Mouse (Mus musculus) spleen, adult 2 months (tissue): ENCODE data around the gene Cpt1c. TPM values are rescaled to one million over a fixed set of nuclear protein-coding genes. Genes with fewer than 3 reads are reported as not detected.
A peak's percentile ranks its signal among the peaks of the same experiment; 100 is the strongest.

Experiments used
- DNase-seq, 2 experiments: peaks; one replicate each; pipeline versions ENCODE4 v3.0.0 to v3.0.0-alpha.2; 2012 to 2021; ENCODE audit warnings: low spot score in 2 of 2, low read depth in 1 of 2
- H3K27ac ChIP-seq: fragments of 200-500 bp; 2 replicates; pipeline ENCODE4 v1.5.1; 2012; ENCODE audit warnings: low read length, inconsistent platforms; ENCODE audit not compliant: insufficient read depth
- H3K27me3 ChIP-seq: fragments of 200-500 bp; 2 replicates; pipeline ENCODE4 v1.6.1; 2012; ENCODE audit warnings: mild to moderate bottlenecking, moderate library complexity, low read length, inconsistent platforms; ENCODE audit not compliant: control insufficient read depth, insufficient read depth
- H3K36me3 ChIP-seq: fragments of 200-500 bp; 2 replicates; pipeline ENCODE4 v1.6.1; 2012; ENCODE audit warnings: mild to moderate bottlenecking, low read length, inconsistent platforms; ENCODE audit not compliant: control insufficient read depth, insufficient read depth
- H3K4me1 ChIP-seq: fragments of 200-500 bp; 2 replicates; pipeline ENCODE4 v1.6.1; 2011; ENCODE audit warnings: inconsistent platforms; ENCODE audit not compliant: control insufficient read depth, insufficient read depth, insufficient read length
- H3K4me3 ChIP-seq: fragments of 200-500 bp; 2 replicates; pipeline ENCODE4 v1.5.1; 2011; ENCODE audit warnings: mild to moderate bottlenecking, inconsistent platforms; ENCODE audit not compliant: insufficient read depth, insufficient read length; ENCODE audit errors: extremely low read depth
- CTCF ChIP-seq: fragments of 200-500 bp; IDR thresholded peaks from 2 replicates; pipeline ENCODE4 v1.5.1; 2011; ENCODE audit warnings: mild to moderate bottlenecking, inconsistent platforms; ENCODE audit not compliant: insufficient read depth, insufficient read length, insufficient replicate concordance; ENCODE audit errors: extremely low read depth
- POLR2A ChIP-seq: fragments of 200-500 bp; IDR thresholded peaks from 2 replicates; pipeline ENCODE4 v1.6.1; 2011; ENCODE audit warnings: low read depth, low read length, inconsistent platforms
- WGBS: fragments of 180-500 bp; shearing (Covaris S2); methylation state at CpG from one replicate; pipeline ENCODE4 v1.1.7; 2018; 5-methylcytosine and 5-hydroxymethylcytosine counted together
- polyA plus RNA-seq: library from polyadenylated mRNA; depleted of rRNA; stranded (reverse); fragments of >200 nt; gene quantifications from 2 replicates; pipeline ENCODE4 v1.2.3, GENCODE M21; 2012

Gene Cpt1c
- polyA plus RNA-seq, 1 experiment, result 6.1 TPM

GRCm38 (mm10) chr7:44964990-44965389 lies 9.7 kb downstream of the Cpt1c start:
- H3K27ac ChIP-seq, result no peak overlapping the region
- H3K4me3 ChIP-seq, result no peak overlapping the region
- no peak for DNase-seq
- H3K27me3 ChIP-seq, result no peaks in the 10 kb centered on the region
- H3K36me3 ChIP-seq, result no peaks in the 10 kb centered on the region
- no peak for TF ChIP-seq POLR2A
- TF ChIP-seq CTCF, result no peak
- peaks cover 5% of the 10 kb centered on the region; the same call in 1 of the 2 replicates for H3K4me1 ChIP-seq
- WGBS, result 94% methylated on average over 13 of the region's 13 CpGs

DNA sequence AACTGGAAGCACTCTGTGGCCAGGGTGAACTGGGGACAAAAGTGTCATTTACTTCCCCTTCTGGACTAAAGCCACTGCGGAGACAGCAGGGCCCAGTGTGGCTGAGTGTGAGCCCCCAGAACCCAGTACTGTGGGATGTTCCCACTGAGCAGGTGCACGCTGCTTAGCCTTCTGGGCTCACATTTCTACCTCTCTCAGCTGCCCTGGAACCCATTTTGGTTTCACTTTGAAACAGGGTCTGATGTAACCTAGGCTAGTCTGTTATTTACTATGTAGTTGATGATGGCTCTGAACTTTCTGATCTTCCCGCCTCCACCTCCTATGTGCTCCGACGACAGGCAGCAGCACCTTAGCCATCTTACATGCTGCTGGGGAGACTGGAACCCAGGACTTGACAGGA lies 11.8 kb downstream of the Cpt1c start:
- 63% methylated on average over 5 of the region's 5 CpGs for WGBS
- no peak overlapping the region for H3K4me3 ChIP-seq
- TF ChIP-seq CTCF (no peak), POLR2A (no peak)
- no peaks in the 10 kb centered on the region for H3K27me3 ChIP-seq
- H3K27ac ChIP-seq, result no peak overlapping the region
- no peak for DNase-seq
- peaks cover 8% of the 10 kb centered on the region; the same call in 1 of the 2 replicates for H3K4me1 ChIP-seq
- no peaks in the 10 kb centered on the region for H3K36me3 ChIP-seq

DNA sequence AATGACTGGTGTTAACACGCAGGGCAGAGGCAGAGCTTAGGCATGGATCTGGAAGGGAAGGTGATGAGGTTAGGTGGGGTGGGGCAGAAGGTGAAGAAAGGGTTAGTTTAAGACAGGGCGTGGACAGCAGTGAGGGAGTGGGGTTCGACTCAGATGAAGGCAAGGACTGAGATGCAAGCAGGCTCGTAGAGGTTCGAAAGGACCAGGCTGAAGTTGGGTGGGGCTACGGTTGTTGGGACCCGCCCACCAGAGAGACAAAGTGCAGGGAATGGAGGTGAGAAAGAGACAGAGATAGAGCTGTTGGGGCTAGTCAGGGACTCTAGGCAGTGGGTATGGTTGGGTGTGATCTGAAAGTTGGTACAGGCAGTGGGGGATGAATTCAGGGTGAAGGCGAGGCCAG lies 12.3 kb downstream of the Cpt1c start:
- no peaks in the 10 kb centered on the region for H3K36me3 ChIP-seq
- H3K4me3 ChIP-seq, result no peak overlapping the region
- no peak overlapping the region for H3K27ac ChIP-seq
- WGBS, result 77% methylated on average over 8 of the region's 8 CpGs
- H3K4me1 ChIP-seq, result peaks cover 8% of the 10 kb centered on the region; the same call in 1 of the 2 replicates
- TF ChIP-seq CTCF (no peak), POLR2A (no peak)
- no peak for DNase-seq
- no peaks in the 10 kb centered on the region for H3K27me3 ChIP-seq

GRCm38 (mm10) chr7:44960512-44960910 lies 14.1 kb downstream of the Cpt1c start:
- H3K27me3 ChIP-seq, result no peaks in the 10 kb centered on the region

DNA sequence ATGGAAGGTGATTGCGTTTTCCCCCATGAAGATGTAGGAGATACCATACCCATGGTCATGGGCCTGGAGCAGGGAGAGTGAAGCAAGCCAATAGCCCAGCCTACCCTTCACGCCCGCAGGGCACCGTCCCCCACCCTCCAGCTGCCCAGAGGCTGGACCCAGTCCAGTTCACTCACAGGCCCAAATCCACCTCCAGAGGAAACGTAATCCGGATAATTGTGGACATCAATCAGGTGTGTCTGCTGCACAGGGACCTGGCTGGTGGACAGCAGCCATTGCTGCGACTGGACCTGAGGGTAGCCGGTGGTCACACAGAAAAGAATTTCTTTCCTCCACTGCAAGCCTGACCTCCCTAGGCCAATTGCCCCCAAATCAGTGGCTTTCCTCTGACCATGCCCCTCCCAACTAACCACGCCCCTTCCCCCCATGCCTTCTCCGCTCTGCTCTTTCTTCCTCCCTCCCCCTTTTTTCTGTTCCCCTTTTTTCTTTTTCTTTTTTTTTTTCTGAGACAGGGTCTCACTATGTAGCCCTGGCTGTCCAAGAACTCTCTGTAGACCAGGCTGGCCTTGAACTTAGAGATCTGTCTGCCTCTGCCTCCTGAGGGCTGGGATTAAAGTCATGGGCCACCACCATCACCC lies 14.7 kb downstream of the Cpt1c start:
- 68% methylated on average over 10 of the region's 10 CpGs for WGBS
- DNase-seq, result peak in 1 of 2 experiments; percentile 69
- H3K27me3 ChIP-seq, result no peaks in the 10 kb centered on the region

More at GRCm38 (mm10) chr7:44960512-44960910, 14.1 kb downstream of the Cpt1c start:
- no peak for DNase-seq
- Histone ChIP-seq H3K27ac (no peak overlapping the region), H3K36me3 (no peaks in the 10 kb centered on the region), H3K4me3 (no peak overlapping the region), H3K4me1 (peaks cover 8% of the 10 kb centered on the region; the same call in 1 of the 2 replicates)
- 87% methylated on average over 13 of the region's 13 CpGs for WGBS
- no peak for TF ChIP-seq CTCF
- no peak for TF ChIP-seq POLR2A

GRCm38 (mm10) chr7:44959281-44959680 lies 15.4 kb downstream of the Cpt1c start:
- Histone ChIP-seq H3K36me3 (no peaks in the 10 kb centered on the region), H3K27ac (no peak overlapping the region), H3K27me3 (no peaks in the 10 kb centered on the region; the same call in 1 of the 2 replicates), H3K4me3 (no peak overlapping the region), H3K4me1 (peaks cover 8% of the 10 kb centered on the region; the same call in 1 of the 2 replicates)
- 81% methylated on average over 8 of the region's 8 CpGs for WGBS
- no peak for DNase-seq
- TF ChIP-seq CTCF (no peak), POLR2A (no peak)

More for the DNA sequence above, 14.7 kb downstream of the Cpt1c start:
- Histone ChIP-seq H3K4me1 (peaks cover 8% of the 10 kb centered on the region; the same call in 1 of the 2 replicates), H3K36me3 (no peaks in the 10 kb centered on the region), H3K4me3 (no peak overlapping the region), H3K27ac (no peak overlapping the region)
- TF ChIP-seq CTCF (no peak), POLR2A (no peak)

DNA sequence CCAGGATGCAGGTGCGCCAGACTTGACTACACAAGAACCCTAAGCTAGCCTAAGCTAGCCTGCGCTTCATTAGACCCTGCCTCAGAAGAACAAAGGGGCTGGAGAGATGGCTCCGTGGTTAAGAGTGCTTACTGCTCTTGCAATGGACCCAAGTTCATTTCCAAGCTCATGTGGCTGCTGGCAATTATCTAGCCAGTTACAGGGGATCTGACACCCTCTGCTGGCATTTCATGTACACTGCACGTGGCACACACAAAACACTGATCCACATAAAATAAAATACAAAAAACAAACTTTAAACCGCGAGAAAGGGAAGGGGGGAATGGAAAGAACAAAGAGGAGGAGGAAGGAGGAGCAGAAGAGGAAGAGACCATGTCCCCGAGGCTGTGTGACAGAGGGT lies 16.4 kb downstream of the Cpt1c start:
- DNase-seq, result no peak
- Histone ChIP-seq H3K4me3 (no peak overlapping the region), H3K27me3 (no peaks in the 10 kb centered on the region; the same call in 1 of the 2 replicates), H3K4me1 (peaks cover 11% of the 10 kb centered on the region), H3K36me3 (no peaks in the 10 kb centered on the region), H3K27ac (no peak overlapping the region)
- WGBS, result 28% methylated on average over 7 of the region's 7 CpGs
- TF ChIP-seq POLR2A (no peak), CTCF (peak; percentile 34; the same call in 1 of the 2 replicates)
